Mouse (Mus musculus): ENCODE data around the gene Slc31a2.

The Slc31a2 gene

DNA sequence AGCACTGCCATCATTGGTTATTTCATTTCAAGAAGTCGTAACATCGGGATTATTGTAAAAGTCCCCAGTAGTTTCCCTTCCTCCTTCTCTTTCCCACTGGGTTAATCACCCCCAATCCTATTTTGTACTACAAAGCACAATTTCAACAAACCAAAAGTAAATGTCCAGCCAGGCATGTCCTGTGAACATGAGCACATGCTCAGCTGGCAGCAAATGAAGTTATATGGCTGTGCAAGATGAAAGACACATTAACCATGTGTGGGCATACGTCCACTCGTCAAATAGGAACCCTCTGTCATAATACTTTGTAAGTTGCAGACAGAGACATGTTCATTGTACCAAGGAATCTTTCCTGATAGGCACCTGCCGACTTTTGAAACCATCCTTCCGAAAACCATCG is 20.6 kb downstream of the Slc31a2 start:
- DNase-seq, result no peak

DNA sequence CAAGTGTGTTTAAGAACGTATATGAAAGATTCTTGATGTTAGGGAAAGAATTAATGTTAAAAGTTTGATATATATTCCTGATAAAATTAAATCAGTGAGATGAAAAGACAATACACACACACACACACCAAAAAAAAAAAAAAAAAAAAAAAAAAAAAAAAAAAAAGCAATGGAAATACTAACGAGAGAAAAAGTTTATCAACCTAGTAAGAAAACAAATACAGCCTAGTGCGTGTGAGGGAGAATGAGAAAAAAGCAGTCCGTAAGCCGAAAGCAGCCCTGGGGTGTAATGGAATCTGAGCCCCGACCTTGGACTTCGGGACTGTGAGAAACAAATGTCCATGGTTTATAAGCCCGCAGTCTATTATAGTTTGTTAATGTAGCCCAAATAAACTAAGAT is 23.2 kb downstream of the Slc31a2 start:
- DNase-seq, result no peak

DNA sequence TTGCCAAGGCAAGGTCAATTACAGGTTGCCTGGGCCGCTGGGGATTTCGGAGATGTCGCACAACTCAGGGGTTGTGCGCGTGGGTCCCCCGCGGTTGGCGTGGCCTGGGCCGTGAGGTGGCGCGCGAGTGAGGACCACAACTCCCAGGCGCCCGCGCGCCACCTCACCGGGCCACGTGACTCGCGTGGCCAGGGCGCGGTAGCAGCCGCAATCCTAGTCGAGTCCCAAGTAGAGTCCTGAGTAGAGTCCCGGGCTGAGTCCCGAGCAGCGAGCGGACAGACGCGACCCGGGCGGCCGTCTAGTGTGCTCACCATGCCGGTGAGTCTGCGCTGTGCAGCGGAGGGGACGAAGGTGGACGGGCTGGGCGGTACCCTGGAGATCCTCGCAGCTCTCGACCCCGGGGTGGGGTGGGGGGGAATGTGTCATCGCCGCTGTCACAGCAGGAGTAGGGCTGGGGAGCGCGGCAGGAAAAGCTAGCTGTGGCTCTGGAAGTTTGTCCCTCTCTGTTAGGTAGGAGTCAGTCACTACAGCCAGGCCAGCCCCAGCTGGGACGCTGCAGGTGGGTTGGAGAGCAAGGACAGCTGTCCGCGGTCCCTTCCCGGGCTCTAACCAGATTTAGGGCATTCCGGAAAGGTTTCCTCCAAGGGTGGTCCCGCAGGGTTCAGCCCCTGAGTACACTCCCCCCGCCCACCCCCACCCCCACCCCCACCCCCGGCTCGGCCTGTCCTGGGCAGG is 24.1 kb downstream of the Slc31a2 start:
- DNase-seq, result peak; percentile 82

DNA sequence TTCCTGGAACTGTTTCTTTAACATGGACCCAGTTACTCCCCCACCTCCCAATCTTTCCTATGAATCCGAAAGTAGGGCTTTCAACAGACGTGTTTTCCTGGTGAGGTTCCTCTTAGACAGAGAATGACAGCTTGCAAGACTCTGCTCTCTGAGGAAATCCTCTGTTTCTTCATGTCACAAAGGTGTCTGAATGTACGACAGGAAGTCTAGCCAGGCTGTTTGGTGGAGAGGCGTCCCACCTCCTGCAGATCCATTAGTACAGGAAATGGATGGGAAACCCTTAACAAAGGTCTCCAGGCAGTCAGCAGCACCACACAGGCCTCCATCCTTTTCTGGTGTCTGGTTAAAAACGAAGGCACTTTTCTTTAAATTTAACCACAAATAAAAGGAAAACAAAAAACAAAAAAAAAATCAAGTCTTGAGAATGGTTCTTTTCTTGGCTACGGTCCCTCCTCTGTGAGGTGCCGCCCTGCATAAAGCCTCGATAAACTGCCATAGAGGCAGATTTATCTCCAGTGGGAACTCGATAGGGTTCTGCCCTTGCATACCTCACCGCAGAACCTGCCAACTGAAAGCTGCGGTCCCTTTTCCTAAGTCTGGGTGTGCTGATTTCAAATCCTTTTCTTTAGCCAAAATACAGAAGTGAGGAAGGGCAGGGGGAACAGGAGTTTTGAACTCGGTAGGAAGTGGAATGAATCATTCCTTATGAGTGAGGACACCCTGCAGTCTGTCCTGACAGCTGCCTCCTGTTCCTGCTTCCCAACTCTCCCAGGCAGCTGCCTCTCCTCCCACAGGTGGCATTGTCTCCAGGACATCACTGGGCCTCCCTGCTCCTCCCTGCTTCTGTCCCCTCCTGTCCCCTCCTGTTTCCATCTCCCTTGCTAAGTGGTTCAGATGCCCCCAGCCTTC is 24.9 kb downstream of the Slc31a2 start:
- DNase-seq, result peak; percentile 44

DNA sequence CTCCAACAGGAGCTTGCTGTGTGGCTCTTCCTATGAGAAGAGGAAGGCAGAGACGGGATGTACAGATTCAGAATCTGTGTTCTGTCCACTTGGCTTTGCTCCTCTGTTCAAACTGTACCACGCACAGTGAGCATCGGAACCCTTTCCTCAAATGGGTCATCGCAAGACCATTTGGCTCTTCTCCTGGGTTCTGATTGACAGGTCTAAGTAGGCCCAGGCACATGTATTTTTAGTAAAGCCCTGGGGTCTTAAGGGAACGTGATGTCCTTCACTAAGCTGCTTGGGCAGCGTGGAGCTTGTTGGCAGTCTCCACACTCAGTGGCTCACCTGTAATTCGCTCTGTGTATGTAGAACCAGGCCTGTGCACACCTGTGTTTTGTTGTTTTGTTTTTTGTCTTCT is 26.9 kb downstream of the Slc31a2 start:
- DNase-seq, result no peak

DNA sequence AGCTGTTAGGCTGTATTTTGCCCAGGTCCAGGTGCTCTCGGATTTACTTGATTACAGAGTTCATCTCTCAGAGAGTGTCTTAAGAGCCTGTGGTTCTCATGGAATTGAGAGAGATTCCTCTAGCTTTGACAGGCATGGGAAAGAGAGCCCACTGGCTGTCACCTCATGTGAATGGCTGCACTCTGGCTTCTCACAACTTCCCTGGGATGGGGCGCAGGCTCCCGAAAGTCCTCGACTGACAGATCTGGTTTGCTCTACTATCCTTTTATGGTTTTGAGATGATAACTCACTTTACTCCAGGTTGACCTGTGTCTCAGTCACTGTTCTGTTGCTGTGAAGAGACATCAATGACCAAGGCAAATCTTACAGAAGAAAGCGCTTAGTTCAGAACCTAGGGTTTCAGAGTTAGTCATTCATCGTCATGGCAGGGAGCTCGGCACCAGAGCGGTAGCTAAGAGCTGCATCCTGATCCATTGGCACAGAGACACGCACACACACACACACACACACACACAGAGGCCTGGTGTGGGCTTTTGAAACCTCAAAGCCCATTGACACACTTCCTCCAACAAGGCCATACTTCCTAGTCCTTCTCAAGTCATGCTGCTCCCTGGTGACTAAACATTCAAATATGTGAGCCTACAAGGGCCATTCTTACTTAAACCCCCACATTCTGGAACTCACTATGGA is 28.6 kb downstream of the Slc31a2 start:
- DNase-seq, result no peak

DNA sequence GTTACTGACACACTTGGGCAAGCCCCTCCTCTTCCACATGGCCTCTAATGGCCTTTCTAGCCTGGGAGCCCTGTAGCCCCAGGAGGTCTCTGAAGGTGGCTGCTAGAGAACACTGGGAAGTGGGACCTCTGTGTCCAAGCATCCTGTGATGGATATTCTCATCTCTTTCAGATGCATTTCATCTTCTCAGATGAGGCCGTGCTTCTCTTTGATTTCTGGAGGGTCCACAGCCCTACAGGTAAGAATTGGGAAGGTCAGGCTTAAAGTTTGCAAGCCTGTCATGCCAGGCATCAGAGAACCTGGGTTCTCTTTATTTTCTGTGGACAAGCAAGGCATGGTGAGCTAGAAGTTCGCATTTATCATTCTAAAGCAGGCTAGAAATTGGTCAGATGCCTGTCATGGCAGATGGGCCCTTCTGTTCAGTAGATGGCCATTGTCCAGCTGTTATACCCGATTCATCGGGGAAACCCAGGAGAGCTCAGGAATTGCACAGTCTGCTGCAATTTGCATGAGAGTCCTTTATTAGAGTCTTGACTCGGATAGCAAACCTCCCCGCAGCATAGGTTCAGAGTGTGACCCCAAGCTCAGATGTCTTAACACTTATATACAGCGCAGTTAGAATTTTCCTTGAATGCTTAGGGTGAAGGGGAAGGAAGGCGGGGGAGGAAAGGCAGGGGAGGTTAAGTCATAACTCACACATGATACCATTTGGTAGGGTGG is 30.3 kb downstream of the Slc31a2 start:
- no peak for DNase-seq

DNA sequence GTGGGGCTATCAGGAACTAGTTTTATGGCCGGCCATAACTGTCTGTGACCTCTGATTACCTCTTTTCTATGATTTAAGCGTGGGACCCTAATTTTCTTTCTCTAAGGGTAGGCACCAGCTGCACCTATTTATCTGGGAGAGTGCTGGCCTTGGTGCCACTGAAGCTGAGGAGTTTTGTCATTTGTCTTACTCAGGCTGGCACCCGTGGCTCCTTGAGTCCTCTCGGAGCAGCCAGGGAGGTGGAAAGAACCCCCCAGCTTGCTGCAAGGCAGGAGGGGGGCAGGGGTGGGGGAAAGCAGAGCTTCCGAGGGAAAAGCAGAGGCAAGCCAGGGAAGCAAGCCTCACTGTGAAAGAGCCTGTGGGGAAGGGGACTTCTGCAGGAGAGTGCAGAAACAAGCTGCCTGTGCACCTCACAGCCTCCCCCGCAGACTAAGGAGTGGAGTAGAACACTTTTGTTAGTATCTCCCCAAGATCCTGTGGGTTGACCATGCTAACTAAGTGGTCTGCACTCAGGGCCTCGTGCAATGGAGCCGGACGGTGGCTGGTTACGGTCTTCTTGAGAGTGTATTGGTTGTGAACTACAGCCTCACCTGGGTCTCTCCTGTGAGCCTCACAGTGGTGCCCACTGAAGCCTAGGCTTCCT is 31.0 kb downstream of the Slc31a2 start:
- no peak for DNase-seq

DNA sequence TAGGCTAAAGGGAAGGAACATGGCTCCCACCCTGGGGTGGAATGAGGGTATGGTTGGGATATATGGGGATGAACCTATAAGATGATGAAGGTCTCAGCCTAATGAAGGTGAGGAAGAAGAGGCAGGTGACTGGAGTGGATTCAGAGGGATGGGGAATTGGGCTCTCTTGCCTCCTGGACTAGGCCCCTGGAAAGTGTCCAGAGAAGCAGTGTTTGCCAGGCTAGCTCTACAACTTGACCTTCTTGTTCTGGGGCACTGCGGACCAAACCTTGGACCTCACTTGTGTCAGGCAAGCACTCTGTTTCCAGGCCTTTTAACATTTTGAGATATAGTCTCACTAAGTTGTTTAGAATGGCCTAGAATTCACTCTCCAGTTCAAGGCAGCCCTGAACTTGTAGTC is 32.4 kb downstream of the Slc31a2 start:
- DNase-seq, result no peak

DNA sequence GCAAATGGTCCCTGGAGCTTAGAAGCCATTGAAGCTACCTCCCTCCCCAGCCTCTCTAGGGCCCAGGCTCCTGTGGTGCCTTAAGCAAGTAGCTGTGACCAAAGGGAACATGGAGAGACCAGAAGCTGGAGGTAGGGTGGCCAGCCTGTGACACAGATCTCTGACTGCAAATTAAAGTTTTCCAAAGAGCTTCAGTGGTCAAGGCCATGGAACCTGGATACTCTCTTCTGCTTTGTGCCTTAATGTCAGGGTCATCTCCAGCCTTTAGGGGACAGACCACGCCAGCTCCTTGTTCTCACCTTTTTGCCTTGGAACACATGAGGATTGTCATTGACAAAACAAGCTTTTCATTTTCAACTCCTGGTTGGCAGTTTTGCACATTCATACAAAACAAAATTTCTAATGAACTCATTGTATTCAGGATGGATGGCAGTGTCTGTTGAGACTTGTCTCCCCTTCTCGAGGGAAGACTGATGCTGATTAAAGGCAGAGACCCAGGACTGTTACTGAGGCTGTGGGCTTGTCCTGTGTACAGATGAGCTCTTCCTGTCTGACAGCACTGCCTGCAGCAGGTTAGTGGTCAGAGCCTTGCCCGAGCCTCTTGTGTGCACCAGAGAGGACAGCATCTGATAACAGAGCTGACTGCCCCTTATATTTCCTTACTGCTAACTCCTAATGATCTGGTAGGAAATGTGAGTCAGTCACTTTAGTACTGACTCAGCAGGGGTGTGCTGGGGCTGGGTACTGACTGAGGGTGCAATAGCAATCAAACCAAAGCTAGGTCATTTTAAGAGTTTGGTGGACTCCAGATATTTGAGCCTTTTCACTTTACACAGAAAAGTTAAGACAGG is 35.1 kb downstream of the Slc31a2 start:
- no peak for DNase-seq

DNA sequence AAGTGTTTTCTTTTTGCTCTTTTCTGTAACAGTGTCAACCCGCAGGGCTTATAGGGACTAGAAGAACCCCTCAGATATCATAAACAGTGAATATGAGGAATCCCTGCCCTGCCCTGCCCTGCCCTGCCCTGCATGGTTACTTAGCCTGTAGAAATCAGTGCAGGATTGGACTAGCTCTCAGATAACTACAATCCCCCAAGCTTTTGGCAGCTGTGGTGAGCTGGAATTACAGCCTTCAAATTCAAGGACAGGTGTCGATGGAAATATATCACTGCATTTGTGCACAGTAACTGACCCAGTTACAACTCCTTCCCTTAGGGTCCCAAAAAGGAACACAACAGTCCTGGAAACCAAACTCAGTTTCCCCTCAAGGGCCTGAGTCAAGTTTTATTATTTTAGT is 37.6 kb downstream of the Slc31a2 start:
- DNase-seq, result no peak

DNA sequence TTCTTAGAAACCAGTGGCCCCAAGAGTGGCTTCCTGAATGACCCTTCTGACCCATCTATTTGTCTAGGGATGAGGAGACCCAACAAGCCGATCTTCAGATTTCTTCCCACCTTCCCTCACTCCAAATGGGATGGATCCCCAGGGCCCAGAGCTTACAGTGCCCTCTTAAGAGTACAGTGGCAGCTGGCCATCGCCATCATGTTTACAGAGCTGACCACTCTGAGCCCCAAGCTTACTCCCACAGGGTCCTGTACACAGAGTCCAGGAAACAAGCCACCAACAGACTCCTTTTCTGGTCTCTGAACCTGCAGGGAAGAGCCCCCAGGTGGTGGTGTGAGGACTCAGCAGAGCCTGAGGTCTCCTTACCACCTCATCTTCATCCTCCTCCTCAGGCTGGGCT is 40.4 kb downstream of the Slc31a2 start:
- no peak for DNase-seq

DNA sequence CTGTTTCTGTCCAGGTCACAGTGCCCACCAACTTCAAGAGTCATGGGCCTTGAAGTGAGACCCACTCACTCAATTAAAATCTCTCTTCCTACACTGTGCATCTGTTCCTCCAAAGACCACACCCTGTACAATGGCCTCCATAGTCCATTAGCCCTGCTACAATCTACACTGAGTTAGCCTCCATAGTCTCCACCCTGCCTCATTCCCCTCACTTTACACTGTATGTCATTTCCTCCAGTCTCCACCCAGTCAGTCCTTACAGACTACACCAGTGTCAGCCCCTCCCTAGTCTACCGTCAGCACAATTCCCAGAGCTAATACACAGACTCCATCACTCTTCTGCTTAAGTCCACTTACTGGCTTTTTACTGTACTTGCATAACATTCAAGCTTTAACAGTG is 40.9 kb downstream of the Slc31a2 start:
- no peak for DNase-seq

DNA sequence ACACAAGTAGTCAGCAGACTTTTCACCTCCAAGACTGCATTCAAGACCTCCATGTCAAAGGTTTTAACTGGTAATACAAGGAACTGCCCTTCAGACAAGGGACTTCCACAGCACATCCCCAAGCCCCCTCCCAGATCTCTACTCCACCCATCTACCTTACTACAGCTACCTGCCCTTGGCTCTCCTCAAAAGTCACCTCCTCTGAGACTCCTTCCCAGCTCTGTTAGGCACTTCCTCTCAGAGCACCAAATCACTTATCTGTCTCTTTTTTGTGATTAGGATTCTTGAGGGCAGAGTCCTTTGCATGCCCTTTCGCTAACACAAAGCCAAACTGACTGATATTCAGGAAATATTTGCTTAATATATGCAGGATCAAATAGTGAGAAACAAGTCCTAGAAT is 43.9 kb downstream of the Slc31a2 start:
- DNase-seq, result no peak

DNA sequence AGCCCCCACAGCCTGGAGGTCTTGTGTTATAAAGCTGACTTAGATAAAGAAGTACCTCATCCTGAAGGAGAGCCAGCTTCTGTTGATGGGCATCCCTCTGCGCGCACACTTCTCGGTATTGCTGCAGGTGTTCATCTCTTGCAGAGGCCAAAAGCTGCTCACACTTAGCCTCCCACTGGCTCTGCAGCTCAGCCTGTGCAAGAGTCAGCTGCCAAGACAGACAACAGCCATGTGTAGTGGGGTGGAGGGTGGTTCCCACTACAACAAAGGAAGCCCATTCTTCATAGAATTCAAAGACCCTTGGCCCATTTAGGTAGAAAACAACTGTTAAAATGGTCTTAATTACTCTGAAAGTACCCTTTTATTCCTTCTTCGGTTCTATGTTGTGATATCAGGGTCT is 44.5 kb downstream of the Slc31a2 start:
- no peak for DNase-seq

DNA sequence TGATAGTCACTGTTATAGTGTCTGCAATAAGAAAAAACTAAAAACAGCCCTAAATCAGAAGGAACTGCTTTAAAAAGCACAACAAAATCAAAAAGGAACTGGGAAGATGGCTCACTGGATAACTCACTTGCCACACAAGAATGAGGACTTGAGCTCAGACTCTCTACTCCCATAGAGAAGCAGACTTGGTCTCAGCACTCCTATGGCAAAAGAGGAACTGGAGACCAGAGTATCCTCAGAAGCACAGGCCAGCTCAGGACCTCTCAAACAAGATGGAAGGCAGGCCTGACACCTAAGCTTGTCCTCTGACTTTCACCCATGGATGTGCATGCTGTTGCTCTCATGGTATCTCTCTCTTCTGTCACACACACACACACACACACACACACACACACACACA is 46.0 kb downstream of the Slc31a2 start:
- DNase-seq, result no peak

DNA sequence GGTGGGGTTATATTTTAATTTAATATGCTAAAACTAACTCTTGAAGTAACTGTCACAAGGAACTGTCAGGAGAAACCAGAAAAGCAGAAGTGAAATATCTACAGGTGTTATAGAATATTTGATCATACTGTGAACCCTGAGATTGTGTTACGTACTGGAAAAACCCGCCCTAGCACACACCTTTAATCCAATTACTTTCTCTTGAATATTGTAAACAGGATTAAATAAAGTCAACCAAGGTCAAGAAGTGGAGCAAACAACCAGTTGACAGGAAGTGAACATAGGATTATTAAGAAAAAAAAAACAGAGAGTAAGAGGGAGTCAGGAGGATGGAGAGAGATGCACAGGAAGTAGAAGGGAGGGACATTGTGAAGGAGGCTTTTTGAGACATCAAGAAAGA is 50.5 kb downstream of the Slc31a2 start:
- DNase-seq, result no peak

DNA sequence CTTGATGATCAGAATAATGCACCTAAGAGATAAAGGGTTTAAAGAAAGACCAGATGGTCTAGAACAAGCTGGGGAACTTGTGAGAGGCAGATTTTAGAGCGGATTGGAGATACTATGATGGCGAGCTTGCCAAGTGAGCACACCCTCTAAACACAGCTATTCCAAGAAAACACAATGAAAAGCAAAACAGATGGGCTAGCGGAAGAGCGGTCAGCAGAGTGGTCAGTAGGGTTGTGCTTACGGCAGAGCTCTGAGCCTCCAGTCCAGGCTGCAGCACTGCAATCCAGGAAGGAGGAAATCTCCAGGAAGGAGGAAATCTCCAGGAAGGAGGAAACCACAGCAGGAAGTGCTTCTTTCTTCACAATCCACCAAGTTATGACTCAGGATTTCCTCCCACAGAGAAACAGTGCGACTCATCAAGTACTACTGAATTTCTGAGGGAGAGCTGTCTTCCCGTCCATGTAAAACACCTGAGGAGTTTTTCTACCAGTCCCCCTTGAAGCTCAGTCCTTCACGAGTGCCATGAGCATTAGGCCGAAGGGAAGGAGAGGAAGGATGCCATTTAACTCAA is 51.4 kb downstream of the Slc31a2 start:
- no peak for DNase-seq

DNA sequence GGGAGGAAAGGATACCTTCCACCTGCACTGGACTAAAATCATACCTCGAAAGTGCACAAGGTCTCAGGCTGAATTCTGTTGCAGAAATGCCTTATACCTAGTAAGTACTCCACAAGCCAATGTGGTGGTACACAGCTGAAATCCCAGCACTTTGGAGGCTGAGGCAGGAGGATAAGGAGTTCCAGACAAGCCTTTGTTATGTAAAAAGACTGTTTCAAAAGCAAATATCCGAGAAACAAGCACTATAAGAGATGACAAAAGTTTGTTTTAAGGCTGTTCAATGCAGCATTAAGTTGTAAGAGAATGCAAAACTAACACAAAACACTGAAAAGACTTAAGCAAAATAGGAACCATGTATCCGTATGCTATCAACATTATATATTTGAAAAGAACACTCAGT is 52.2 kb downstream of the Slc31a2 start:
- DNase-seq, result no peak

DNA sequence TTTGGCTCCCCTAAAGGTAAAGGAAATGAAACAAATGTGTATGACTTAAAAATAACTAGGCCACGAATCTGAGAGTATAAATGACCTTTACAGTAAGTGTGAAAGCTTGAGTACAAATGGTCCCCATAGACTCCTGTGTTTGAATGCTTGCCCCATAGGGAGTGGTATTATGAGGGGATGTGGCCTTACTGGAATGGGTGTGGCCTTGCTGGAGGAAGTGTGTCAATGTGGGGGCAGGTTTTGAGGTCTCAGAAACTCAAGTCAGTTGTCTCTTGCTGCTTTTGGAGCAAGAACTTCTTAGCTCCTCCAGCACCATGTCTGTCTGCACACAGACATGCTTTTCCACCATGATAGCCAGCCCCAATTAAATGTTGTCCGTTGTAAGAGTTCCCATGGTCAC is 54.1 kb downstream of the Slc31a2 start:
- no peak for DNase-seq

DNA sequence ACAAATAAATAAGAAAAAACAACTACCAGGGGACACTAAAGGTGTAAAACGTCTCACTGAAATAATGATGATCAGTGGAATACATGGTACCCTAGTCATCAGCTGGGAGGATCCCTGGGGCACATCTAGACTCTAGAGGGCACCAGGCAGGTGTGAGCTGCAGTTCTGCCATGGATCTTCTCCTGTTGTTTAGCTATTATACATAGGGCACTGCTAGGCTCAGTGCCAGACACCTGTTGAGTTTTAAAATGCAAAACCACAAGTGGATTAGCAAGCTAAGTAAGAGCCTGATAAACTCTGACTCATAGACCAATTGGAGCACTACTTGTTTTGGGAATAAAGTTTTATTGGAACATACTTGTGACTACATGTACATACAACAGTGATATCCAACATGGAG is 55.9 kb downstream of the Slc31a2 start:
- no peak for DNase-seq
